Mouse (Mus musculus) gastrocnemius, adult 2 months (tissue): ENCODE data around the gene Zfp961. TPM values are rescaled to one million over a fixed set of nuclear protein-coding genes. Genes with fewer than 3 reads are reported as not detected.
"Not testable (repeated sequence)": the region's sequence is repeated elsewhere in the genome, so short reads cannot be mapped to it uniquely, and the experiment has no call there.

ENCODE experiments used
- DNase-seq: peaks from one replicate; pipeline ENCODE4 v3.0.0; 2022
- H3K27ac ChIP-seq: fragments of 200-600 bp; 2 replicates; pipeline ENCODE4 v1.8.1; 2022; ENCODE audit warnings: mild to moderate bottlenecking
- H3K4me3 ChIP-seq: fragments of 200-600 bp; 2 replicates; pipeline ENCODE4 v1.8.1; 2022; ENCODE audit warnings: mild to moderate bottlenecking, moderate library complexity
- CTCF ChIP-seq: fragments of 200-600 bp; IDR thresholded peaks from 2 replicates; pipeline ENCODE4 v1.8.1; 2022; ENCODE audit warnings: antibody characterized with exemption, mild to moderate bottlenecking, moderate library complexity
- intact Hi-C: fragments of 180-260 bp; cut with DNase I; formaldehyde crosslinking; loops from one replicate; pipeline ENCODE4 v1.15.1; 2025
- total RNA-seq, 2 experiments: library from RNA; stranded (reverse); gene quantifications; 2 replicates each; pipeline ENCODE4 v1.2.3; 2021

Zfp961 gene
- total RNA-seq, 2 experiments from 2014 or later, result 2.7 to 5.4 TPM

GRCm38 (mm10) chr8:71940293-71941208, 10.3 kb upstream of the Zfp961 start:
- no peak for TF ChIP-seq CTCF
- no peak overlapping the region for H3K27ac ChIP-seq
- no peak overlapping the region for H3K4me3 ChIP-seq
- DNase-seq, result no peak
- intact Hi-C loops, result no loop called here

DNA sequence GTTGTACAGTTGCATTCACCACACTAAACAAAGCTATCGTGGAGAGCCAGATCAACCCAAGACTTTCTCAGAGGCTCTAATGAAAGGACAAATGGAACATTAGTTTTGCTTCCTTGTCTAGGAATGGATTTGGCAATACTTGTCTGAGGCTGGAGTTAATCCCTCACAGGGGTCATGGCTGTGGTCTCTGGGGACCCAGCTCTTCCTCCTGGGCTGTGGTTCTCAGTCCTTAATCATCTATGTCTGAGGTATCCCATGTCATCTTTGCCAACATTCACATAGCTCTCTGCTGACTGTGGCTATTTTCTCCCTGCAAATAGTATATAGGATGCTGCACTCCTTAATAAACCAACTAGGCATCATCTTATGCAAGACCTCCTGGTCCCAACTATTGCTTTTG, 9.1 kb upstream of the Zfp961 start:
- Histone ChIP-seq H3K27ac (no peak overlapping the region), H3K4me3 (no peak overlapping the region)
- no peak for DNase-seq
- TF ChIP-seq CTCF, result no peak
- intact Hi-C loops, result no loop called here

DNA sequence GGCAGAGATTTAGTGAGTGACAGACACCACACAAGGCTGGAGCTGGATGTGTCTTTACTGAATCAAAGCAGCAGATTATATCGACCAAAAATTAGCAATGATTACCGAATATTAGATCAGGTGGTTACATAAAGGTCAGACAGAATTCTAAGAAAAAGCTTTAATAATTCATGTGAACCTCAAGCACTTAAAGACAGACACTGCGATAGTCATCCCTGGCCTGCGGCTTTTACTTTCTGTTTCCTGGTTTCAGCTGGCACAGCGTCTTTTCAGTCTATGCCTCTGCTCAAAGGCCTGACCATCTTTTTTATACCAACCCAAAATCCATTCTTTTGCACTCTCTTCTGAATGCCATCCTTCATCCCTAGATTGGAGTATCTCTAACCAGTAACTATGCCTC, 2.2 kb upstream of the Zfp961 start:
- H3K27ac ChIP-seq, result no peak overlapping the region
- intact Hi-C loops, result no loop called here
- H3K4me3 ChIP-seq, result no peak overlapping the region
- DNase-seq, result no peak
- TF ChIP-seq CTCF, result no peak

DNA sequence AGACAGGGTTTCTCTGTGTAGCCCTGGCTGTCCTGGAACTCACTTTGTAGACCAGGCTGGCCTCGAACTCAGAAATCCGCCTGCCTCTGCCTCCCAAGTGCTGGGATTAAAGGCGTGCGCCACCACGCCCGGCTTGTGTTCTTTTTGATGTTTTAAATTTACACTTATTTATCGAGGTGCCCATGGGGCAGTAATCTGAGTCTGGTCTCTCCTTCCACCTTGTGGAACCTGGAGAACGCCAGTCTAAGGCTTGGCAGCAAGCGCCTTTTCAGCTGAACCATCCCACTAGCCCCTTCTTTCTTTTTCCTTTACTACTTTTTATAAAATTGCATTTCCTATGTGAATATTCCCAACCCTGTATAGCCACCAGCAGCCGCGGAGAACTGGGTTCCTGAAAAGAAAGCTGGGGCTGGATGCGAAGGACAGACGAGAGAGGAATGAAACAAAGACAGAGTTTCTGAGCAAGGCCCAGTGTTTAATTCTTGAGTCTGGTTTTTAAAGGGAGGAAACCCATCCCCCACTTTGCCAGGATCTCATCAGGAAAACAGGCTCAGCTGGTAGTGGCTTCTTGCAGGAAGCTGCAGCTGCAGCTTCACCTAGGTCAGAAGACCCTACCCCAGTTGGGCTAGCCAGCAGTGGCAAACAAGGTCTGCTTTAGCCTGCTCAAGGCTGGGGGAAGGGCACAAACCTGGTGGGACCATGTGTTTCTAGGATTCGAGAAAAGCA, 761 bp downstream of the Zfp961 start:
- intact Hi-C loops, result loop anchor here (2.0 to 5.0 kb wide), 2 partner anchors 29 to 44 kb away; partner anchors contain the start of genes Zfp617 and Zfp882
- peak overlapping the region; percentile 83 for H3K4me3 ChIP-seq
- DNase-seq, result no peak
- peak overlapping the region; percentile 85 for H3K27ac ChIP-seq
- no peak for TF ChIP-seq CTCF

DNA sequence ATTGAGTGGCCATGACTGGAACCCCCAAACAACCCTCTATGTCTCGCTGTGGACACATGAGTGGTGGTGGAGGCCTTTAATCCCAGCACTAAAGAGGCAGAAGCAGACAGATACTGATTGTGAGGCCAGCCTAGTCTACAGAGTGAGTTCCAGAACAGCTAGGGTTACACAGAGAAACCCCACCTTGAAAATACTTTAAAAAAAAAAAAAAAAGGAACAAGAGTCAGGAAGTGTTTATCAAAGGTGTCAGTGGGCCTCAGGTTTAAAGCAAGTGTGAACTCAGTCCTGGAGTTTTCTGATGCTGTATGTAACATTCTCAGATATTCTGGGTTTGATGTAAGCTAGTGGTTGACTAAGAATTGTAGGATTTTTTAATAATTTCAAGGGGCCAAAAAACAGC, 1.7 kb downstream of the Zfp961 start:
- intact Hi-C loops, result loop anchor here (5.0 kb wide), 1 partner anchor 45 kb away; the partner anchor contains the start of genes Zfp617 and Zfp882
- no peak overlapping the region for H3K4me3 ChIP-seq

GRCm38 (mm10) chr8:71952961-71953700, 2.3 kb downstream of the Zfp961 start:
- not testable (repeated sequence) for DNase-seq, H3K4me3 ChIP-seq, H3K27ac ChIP-seq
- intact Hi-C loops, result loop anchor here (5.0 kb wide), 1 partner anchor 46 kb away; the partner anchor contains the start of genes Zfp617 and Zfp882

More for the DNA sequence above, 1.7 kb downstream of the Zfp961 start:
- H3K27ac ChIP-seq, result no peak overlapping the region
- no peak for TF ChIP-seq CTCF
- no peak for DNase-seq

DNA sequence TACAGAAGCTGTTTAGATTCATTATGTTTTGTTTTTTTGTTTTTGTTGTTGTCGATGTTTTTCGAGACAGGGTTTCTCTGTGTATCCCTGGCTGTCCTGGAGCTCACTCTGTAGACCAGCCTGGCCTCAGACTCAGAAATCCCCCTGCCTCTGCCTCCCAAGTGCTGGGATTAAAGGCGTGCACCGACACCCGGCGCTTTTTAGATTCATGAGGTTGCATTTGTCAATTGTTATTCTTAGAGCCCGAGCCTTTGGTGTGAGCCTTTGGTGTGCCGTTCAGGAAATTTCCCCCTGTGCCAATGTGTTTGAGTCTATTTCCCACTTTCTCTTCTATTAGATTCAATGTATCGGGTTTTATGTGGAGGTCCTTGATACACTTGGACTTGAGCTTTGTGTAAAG, 3.8 kb downstream of the Zfp961 start:
- no peak overlapping the region for H3K27ac ChIP-seq
- DNase-seq, result no peak
- intact Hi-C loops, result loop anchor here (5.0 kb wide), 1 partner anchor 47 kb away; the partner anchor contains the start of genes Zfp617 and Zfp882
- H3K4me3 ChIP-seq, result no peak overlapping the region
- TF ChIP-seq CTCF, result no peak

- H3K27ac ChIP-seq, result no peak overlapping the region
- H3K4me3 ChIP-seq, result no peak overlapping the region
- intact Hi-C loops, result loop anchor here (5.0 kb wide), 1 partner anchor 38 kb away; no protein-coding TSS in a partner anchor
- no peak for DNase-seq
- TF ChIP-seq CTCF, result no peak
These were observed 9.6 kb downstream of the Zfp961 start for GRCm38 (mm10) chr8:71960483-71960882.

DNA sequence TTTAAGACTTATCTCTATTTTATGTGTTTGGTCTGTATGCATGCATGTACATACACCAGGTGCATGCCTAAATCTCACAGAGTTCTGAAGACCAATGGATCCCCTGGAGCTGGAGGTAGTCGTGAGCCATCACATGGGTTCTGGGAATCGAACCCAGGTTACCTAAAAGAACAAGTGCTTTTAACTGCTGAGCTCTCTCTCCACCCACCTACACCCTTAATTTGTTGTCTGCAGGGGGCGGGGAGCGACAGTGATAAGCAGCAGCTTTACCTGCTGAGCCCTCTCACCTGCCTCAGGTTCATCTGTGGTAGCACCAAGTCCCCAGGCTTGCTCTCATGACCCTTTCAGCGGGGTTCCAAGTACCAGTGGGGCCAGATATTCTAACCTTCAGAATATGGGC, 11.0 kb downstream of the Zfp961 start:
- TF ChIP-seq CTCF, result no peak
- DNase-seq, result no peak
- Histone ChIP-seq H3K4me3 (no peak overlapping the region), H3K27ac (no peak overlapping the region)
- intact Hi-C loops, result loop anchor here (5.0 kb wide), 1 partner anchor 39 kb away; no protein-coding TSS in a partner anchor

DNA sequence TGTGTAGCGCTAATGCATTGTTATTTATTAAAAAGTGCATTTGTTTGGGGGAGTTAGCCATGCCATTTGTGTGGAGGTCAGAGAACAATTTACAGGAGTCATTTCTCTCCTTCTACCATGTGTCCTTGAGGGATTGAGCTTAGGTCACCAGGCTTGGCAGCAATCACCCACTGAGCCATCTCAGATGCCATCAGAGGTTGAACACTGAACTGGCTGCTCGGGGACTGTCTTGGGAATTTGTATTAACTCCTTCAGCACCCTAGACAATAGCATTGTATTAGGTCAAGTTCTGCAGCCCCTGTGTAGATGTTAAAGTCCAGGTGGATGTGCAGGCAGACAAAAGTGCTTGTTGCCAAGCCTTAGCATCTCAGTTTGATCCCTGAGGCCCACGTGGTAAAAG, 13.2 kb downstream of the Zfp961 start:
- intact Hi-C loops, result loop anchor here (5.0 kb wide), 1 partner anchor 42 kb away; no protein-coding TSS in a partner anchor
- H3K27ac ChIP-seq, result no peak overlapping the region
- DNase-seq, result no peak
- H3K4me3 ChIP-seq, result no peak overlapping the region
- TF ChIP-seq CTCF, result no peak

DNA sequence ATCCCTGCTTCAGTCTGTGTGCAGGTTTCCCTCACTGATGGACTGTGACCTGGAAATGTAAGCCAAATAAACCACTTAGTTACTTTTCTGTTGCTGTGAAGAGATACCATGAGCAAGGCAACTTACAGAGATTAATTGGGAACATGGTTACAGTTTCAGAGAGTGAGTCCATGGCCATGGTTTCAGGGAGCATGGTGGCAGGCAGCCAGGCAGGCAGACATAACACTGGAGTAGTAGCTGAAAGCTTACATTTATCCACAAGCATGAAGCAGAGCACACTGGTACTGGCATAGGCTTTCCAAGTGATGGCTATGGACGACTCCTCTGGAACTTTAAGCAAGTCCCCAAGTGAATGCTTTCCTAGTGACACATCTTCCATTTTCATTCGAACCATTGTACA, 14.3 kb downstream of the Zfp961 start:
- DNase-seq, result no peak
- no peak for TF ChIP-seq CTCF
- Histone ChIP-seq H3K4me3 (no peak overlapping the region), H3K27ac (no peak overlapping the region)
- intact Hi-C loops, result no loop called here

DNA sequence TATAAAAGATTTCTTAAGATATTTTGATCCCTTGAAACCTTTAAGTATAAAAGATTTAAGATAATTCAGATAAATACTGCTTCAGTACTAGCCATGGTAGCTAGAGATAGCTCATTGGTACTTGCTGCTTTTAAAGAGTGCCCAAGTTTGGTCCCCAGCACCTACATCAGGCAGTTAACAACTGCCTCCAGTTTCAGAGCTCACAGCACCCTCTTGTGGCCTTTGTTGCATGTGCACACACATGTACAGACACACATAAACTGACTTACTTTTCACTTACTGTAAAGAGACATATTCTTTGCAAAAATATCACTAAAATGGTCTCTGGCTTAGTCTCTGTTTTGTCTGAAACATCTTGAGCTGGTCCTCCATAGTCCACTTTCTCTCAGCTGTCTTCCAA, 15.6 kb downstream of the Zfp961 start:
- no peak overlapping the region for H3K27ac ChIP-seq
- intact Hi-C loops, result no loop called here
- no peak overlapping the region for H3K4me3 ChIP-seq
- DNase-seq, result no peak
- TF ChIP-seq CTCF, result peak; percentile 7; the same call in 1 of the 2 replicates
